Mouse (Mus musculus) lung, postnatal 14 days (tissue): ENCODE data around the gene Tspear.
"Not testable (repeated sequence)": the region's sequence is repeated elsewhere in the genome, so short reads cannot be mapped to it uniquely, and the experiment has no call there.

Source experiments
- DNase-seq: peaks from one replicate; pipeline ENCODE4 v3.0.0; 2021

Gene Tspear

GRCm38 (mm10) chr10:77713734-77714133, 27.4 kb downstream of the Tspear start:
- no peak for DNase-seq

- DNase-seq: no peak
These were observed 29.1 kb downstream of the Tspear start, which contains the start of gene Gm10142 for GRCm38 (mm10) chr10:77715507-77715906. Gene Gm10142 (plus strand): TSS chr10:77715807.

DNA sequence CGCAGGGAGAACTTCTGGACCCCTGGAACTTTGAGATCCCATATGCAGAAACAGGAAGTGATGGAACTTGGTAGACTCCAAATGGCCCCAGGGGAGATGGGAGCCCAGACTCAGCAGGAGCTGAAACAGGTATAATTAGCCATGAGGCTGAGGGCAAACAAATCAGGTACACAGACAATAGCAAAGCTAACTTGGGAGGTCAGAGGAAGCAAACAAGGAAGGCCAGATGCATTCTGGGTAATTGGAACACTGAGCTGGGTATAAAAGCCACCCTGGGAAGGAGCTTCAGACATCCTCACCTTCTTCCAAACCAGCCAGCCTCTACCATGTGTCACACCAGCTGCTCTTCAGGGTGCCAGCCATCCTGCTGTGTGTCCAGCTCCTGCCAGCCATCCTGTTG, 33.9 kb downstream of the Tspear start, which contains the start of gene Krtap12-1:
Krtap12-1 (plus strand) TSS at position 301 of the 400 bp plus-strand sequence.
- not testable (repeated sequence) for DNase-seq

DNA sequence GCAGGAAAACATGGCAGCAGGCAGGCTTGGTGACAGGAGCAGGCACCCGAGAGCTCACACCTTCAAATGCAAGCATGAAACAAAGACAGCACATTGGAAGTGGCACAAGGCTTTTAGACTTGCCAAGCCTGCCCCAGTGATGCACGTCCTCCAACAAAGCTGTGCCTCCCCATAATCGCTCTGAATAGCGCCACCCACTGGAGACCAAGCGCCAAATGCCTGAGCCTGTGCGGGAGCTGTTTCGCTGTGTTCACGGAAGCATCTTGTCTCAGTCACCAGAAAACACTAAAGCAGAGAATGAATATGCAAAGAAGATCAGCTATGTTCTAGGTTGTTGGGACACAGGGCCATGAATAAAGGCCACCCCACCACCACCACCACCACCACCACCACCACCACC, 38.5 kb downstream of the Tspear start:
- DNase-seq: no peak

DNA sequence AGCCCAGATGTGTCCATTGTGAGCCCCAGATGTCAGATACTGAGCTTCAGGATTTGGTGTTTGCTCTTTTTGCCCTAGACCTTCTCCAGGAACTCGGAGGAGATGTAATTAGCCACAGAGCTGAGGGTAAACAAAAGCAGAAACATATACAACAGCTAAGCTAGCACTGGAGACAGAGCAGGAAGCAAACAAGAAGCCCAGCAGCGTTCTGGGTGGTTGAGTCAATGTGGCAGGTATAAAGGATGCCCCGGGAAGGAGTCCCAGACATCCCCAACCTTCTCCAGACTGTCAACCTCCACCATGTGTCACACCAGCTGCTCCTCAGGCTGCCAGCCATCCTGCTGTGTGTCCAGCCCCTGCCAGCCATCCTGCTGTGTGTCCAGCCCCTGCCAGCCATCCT, 39.8 kb downstream of the Tspear start, which contains the start of gene Gm10100:
Gm10100 (plus strand) TSS at position 301 of the 400 bp plus-strand sequence.
- no peak for DNase-seq

DNA sequence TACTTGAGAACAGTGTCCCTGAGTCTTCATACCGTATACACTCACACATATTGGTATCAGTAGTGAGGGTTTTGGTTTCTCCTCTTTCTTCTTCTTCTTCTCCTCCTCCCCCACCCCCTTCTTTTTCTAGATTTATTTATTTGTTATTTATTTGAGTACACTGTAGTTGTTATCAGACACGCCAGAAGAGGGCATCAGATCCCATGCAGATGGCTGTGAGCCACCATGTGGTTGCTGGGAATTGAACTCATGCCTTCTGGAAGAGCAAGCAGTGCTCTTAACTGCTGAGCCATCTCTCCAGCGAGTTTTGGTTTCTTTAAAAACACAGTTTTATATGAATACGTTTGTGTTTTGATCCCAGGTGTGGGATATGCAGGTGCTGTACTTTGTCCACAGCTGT, 41.9 kb downstream of the Tspear start:
- no peak for DNase-seq

DNA sequence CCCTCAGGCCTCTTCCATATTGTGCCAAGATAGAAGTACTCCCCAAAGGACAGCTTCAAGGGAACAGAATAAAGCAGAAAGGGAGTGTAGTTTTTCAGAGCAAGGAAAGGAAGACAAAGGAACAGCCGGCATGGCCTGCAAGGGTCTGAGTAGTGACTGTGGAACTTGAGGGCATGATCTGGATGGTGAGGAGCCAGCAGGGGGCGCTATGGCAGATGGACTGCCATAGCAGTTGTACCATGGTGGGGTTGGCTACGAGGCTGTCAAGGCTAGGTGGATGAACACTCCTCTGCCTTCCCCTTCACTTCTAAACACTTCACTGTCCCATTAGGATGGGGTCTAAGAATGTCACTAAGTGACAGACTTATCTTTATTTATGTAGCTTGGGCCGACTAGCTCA, 42.9 kb downstream of the Tspear start:
- DNase-seq: peak; percentile 7

- DNase-seq: no peak
These were observed 49.6 kb downstream of the Tspear start for GRCm38 (mm10) chr10:77735928-77736327.

DNA sequence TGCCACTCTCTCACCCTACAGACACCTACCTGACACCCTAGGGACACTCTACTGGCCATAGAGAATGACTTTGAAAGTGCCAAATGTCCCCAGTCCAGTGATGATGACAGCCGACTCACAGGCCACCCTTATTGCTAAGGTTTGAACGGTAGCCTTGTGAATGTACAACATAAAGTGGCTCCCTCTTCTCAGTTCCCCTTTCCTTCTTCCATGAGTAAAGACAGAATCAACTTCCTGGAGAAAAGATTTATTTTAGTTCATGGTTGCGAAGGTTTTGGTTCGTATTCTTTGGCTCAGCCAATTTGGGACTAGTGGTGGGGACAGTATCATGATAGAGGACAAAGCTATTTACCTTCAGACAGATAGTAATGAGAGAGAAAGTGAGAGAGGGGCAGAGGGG, 52.6 kb downstream of the Tspear start:
- no peak for DNase-seq

- not testable (repeated sequence) for DNase-seq
These were observed 55.7 kb downstream of the Tspear start, which contains the start of gene Gm18596 for GRCm38 (mm10) chr10:77741924-77742688. Gene Gm18596 (minus strand): TSS chr10:77742638.

DNA sequence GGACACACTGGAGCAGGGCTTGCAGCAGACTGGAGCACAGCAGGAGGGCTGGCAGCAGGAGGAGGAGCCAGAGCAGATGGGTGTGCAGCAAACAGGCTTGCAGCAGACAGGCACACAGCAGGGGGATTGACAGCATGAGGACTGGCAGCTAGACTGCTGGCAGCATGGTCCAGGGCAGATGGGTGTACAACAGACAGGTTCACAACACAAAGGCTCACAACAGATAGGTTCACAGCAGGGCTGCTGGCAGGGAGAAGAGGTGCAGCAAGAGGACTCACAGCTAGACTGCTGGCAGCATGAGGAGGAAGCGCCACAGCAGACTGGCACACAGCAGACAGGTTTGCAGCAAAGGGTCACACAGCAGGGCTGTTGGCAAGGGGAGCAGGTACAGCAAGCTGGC, 64.3 kb downstream of the Tspear start:
- DNase-seq: not testable (repeated sequence)

DNA sequence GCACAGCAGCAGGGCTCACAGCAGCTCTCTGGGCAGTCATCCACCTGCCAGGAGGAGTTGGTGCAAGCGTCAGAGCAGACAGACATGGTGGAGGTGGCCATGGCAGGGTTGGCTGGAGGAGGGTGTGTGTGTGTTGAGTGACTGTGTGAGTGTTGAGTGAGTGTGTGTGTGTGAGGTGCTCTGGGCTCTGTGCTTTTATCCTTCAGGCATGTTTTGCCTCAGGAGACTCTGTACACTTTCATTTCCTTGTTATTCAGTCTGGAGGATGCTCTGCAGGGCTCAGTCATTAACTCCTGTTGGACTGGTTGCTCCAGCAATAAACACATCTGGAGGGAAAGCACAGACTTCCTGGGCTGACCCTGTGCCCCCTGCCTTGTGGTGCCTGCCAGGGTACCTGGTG, 64.9 kb downstream of the Tspear start, which contains the start of gene Gm9736:
Gm9736 (minus strand) TSS at position 101 of the 400 bp plus-strand sequence.
- not testable (repeated sequence) for DNase-seq

- not testable (repeated sequence) for DNase-seq
These were observed 65.9 kb downstream of the Tspear start for GRCm38 (mm10) chr10:77752312-77752711.

DNA sequence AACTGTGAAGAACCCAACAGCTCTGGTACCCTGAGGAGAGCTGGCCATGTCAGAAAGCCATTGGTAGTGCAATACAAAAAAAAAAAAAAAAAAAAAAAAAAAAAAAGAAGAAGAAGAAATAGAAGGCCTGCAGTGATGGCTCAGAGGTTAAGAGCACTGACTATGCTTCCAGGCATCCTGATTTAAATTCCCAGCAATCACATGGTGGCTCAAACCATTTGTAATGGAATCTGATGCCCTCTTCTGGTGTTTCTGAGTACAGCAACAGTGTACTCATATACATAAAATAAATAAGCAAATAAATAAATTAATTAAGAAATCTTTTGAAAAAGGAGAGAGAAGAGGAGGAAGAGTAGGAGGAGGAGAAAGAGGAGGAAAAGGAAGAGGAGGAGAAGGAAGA, 67.1 kb downstream of the Tspear start:
- DNase-seq: no peak

DNA sequence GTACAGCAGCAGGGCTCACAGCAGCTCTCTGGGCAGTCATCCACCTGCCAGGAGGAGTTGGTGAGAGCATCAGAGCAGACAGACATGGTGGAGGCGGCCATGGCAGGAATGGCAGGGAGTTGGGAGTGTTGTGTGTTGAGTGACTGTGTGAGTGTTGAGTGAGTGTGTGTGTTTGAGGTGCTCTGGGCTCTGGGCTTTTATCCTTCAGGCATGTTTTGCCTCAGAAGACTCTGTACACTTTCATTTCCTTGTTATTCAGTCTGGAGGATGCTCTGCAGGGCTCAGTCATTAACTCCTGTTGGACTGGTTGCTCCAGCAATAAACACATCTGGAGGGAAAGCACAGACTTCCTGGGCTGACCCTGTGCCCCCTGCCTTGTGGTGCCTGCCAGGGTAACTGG, 73.2 kb downstream of the Tspear start, which contains the start of gene Gm3233:
Gm3233 (minus strand) TSS at position 101 of the 400 bp plus-strand sequence.
- not testable (repeated sequence) for DNase-seq

DNA sequence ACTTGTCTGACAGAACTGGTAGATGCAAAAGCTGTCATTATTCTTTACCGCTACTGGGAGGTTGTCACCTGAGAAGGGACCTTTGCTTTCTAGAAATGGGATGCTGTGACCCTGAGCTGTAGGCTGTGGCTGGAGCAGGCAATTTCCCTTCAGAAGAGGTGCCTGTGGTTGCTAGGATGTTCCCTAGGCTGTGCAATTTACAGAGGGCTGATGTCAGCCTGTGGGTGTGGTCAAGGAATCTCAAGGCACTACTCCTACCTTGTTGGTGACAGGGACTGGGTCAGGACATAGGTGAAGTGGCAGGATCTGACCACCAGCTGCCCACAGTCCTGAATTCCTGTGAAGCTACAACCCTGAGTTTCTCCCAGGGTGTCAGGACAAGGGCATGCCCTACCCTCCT, 83.4 kb downstream of the Tspear start:
- no peak for DNase-seq

- DNase-seq: not testable (repeated sequence)
These were observed 84.9 kb downstream of the Tspear start, which contains the start of gene Gm3238 for GRCm38 (mm10) chr10:77771225-77771624. Gene Gm3238 (minus strand): TSS chr10:77771325.

GRCm38 (mm10) chr10:77772142-77772541, 85.8 kb downstream of the Tspear start:
- DNase-seq: not testable (repeated sequence)

DNA sequence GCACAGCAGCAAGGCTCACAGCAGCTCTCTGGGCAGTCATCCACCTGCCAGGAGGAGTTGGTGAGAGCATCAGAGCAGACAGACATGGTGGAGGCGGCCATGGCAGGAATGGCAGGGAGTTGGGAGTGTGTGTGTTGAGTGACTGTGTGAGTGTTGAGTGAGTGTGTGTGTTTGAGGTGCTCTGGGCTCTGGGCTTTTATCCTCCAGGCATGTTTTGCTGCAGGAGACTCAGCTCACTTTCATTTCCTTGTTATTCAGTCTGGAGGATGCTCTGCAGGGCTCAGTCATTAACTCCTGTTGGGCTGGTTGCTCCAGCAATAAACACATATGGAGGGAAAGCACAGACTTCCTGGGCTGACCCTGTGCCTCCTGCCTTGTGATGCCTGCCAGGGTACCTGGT, 90.5 kb downstream of the Tspear start, which contains the start of gene Gm7138:
Gm7138 (minus strand) TSS at position 101 of the 400 bp plus-strand sequence.
- DNase-seq: not testable (repeated sequence)

- DNase-seq: not testable (repeated sequence)
These were observed 96.1 kb downstream of the Tspear start, which contains the start of gene Gm3250 for GRCm38 (mm10) chr10:77782442-77782841. Gene Gm3250 (minus strand): TSS chr10:77782542.

GRCm38 (mm10) chr10:77783396-77783795, 97.0 kb downstream of the Tspear start:
- DNase-seq: not testable (repeated sequence)

DNA sequence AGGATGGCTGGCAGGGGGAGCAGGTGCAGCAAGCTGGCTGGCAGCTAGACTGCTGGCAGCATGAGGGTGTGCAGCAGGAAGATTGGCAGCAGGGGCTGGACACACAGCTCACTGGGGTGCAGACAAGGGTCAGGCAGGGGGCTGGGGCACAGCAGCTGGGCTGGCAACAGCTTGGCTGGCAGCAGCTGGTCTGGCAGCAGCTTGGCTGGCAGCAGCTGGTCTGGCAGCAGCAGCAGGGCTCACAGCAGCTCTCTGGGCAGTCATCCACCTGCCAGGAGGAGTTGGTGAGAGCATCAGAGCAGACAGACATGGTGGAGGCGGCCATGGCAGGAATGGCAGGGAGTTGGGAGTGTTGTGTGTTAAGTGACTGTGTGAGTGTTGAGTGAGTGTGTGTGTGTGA, 101.5 kb downstream of the Tspear start, which contains the start of gene Gm7137:
Gm7137 (minus strand) TSS at position 325 of the 400 bp plus-strand sequence.
- not testable (repeated sequence) for DNase-seq

DNA sequence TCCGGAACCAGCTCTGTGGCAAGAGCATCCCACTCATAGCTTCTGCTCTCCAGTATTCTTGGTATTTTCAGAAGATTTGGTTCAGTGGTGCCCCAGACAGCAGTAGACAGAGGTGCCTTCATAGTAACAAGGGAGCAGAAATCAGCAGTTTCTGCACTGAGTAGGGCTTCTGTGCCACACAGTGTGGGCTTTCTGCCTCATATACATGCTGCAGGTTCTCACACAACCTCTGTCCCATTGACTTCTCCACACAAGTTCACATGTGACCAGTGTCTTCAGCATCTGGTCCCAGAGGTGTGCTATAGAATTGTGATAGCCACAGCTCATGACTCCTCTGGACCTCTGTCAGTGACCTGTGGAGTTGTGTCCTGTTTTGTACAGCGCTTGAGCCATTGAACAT, 102.3 kb downstream of the Tspear start:
- no peak for DNase-seq

DNA sequence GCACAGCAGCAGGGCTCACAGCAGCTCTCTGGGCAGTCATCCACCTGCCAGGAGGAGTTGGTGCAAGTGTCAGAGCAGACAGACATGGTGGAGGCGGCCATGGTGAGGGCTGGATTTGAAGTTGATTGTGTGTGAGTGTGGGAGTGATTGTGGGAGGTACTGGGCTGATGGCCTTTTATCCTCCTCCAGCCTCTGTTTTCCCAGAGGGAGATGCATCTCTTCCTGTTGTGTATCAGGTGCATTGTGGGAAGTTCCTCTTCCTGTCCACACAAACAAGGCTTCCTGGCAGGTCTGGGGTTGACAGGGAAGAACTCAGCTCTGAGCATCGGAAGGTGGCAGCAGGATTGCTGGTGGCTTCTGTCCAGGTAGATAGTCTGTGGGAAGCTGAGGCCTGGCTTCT, 108.6 kb downstream of the Tspear start, which contains the start of gene Gm9639:
Gm9639 (minus strand) TSS at position 101 of the 400 bp plus-strand sequence.
- DNase-seq: no peak
